In genomic region chr3:108010286-108010685, GRCm38 (mm10) we compare ENCODE assay signal across 12 mouse cellular contexts. TPM values are rescaled to one million over a fixed set of nuclear protein-coding genes. Genes with fewer than 3 reads are reported as not detected.
DNase-seq lines count a peak whose midpoint lies in the region; ATAC-seq lines count a peak whose summit lies in the region.
"Had no signal": no experiment of that assay in that cellular context is flagged by ENCODE, and none has a peak within 500 bp of the region (broad histone marks: within the 10 kb centered on the region; RNA-seq: fewer than 3 reads in every experiment).

No protein-coding gene starts in this region.

- WGBS in hindbrain, embryonic 16.5 days, result 60% methylated on average over 2 of the region's 2 CpGs
- 73% methylated on average over 2 of the region's 2 CpGs for WGBS in hindbrain, embryonic 11.5 days
- WGBS in intestine, embryonic 15.5 days, result 62% methylated on average over 2 of the region's 2 CpGs

- peaks cover 8% of the 10 kb centered on the region; the same call in 1 of the 2 replicates for H3K4me1 ChIP-seq in hindbrain, embryonic 16.5 days (ENCODE audit: control insufficient read depth, insufficient read depth, low read depth, low read length)
- H3K4me1 ChIP-seq in hindbrain, embryonic 11.5 days (replicated peaks; ENCODE audit: control insufficient read depth, insufficient read depth, low read length), result no peaks in the 10 kb centered on the region
- H3K4me1 ChIP-seq in intestine, embryonic 15.5 days (replicated peaks), result 0 out of 2 replicates have a peak, but pooled peaks cover 7% of the 10 kb centered on the region

- no peaks in the 10 kb centered on the region for H3K9me3 ChIP-seq in hindbrain, embryonic 16.5 days (ENCODE audit: control insufficient read depth, low read length)
- no peaks in the 10 kb centered on the region for H3K9me3 ChIP-seq in hindbrain, embryonic 11.5 days (ENCODE audit: control insufficient read depth, low read length)
- H3K9me3 ChIP-seq in intestine, embryonic 15.5 days, result no peaks in the 10 kb centered on the region
- H3K9me3 ChIP-seq: hindbrain, embryonic 15.5 days; neural tube, embryonic 13.5 days had no signal

- H3K4me2 ChIP-seq in hindbrain, embryonic 16.5 days (ENCODE audit: low read length), result no peak overlapping the region
- H3K4me2 ChIP-seq in hindbrain, embryonic 11.5 days (replicated peaks; ENCODE audit: low read depth, low read length), result no peak overlapping the region
- no peak overlapping the region for H3K4me2 ChIP-seq in intestine, embryonic 15.5 days (replicated peaks)
- H3K4me2 ChIP-seq: hindbrain, embryonic 15.5 days; neural tube, embryonic 13.5 days had no signal

- H3K36me3 ChIP-seq in hindbrain, embryonic 16.5 days (ENCODE audit: control insufficient read depth, insufficient read depth, low read length), result no peaks in the 10 kb centered on the region
- no peaks in the 10 kb centered on the region for H3K36me3 ChIP-seq in hindbrain, embryonic 11.5 days (ENCODE audit: control insufficient read depth, insufficient read depth, low read length)
- H3K36me3 ChIP-seq in intestine, embryonic 15.5 days, result no peaks in the 10 kb centered on the region
- H3K36me3 ChIP-seq: hindbrain, embryonic 15.5 days; neural tube, embryonic 13.5 days had no signal

- no peak for DNase-seq in hindbrain, embryonic 11.5 days (ENCODE audit: low spot score)
- DNase-seq in 3134 (ENCODE audit: extremely low read depth, insufficient read length, low spot score) (peak; percentile 57), MN1 (ENCODE audit: low spot score) (peak; percentile 75)
- peak; percentile 41 to 52 for DNase-seq in heart, postnatal 36 days
- DNase-seq in spleen, adult 18-20 months, result no peak
- DNase-seq: liver, postnatal 0 days had no signal

- peak; percentile 82 for ATAC-seq in hindbrain, embryonic 16.5 days
- no peak for ATAC-seq in hindbrain, embryonic 11.5 days (ENCODE audit: low FRiP score)
- ATAC-seq in intestine, embryonic 15.5 days, result no peak
- ATAC-seq: liver, postnatal 0 days had no signal

- H3K4me3 ChIP-seq in hindbrain, embryonic 16.5 days (ENCODE audit: low read length), result no peak overlapping the region
- no peak overlapping the region for H3K4me3 ChIP-seq in hindbrain, embryonic 11.5 days (ENCODE audit: low read depth, low read length)
- no peak overlapping the region for H3K4me3 ChIP-seq in intestine, embryonic 15.5 days (replicated peaks)
- H3K4me3 ChIP-seq: hindbrain, embryonic 15.5 days; neural tube, embryonic 13.5 days had no signal

- no peak overlapping the region for H3K9ac ChIP-seq in hindbrain, embryonic 16.5 days (ENCODE audit: low read depth, low read length)
- H3K9ac ChIP-seq in hindbrain, embryonic 11.5 days (ENCODE audit: low read depth, low read length), result no peak overlapping the region
- H3K9ac ChIP-seq in intestine, embryonic 15.5 days, result no peak overlapping the region
- H3K9ac ChIP-seq: hindbrain, embryonic 15.5 days; liver, postnatal 0 days; neural tube, embryonic 13.5 days had no signal

- H3K27me3 ChIP-seq in hindbrain, embryonic 16.5 days (replicated peaks; ENCODE audit: control insufficient read depth, insufficient read depth, low read length), result no peaks in the 10 kb centered on the region
- no peaks in the 10 kb centered on the region for H3K27me3 ChIP-seq in hindbrain, embryonic 11.5 days (ENCODE audit: control insufficient read depth, insufficient read depth, low read length)
- no peaks in the 10 kb centered on the region for H3K27me3 ChIP-seq in intestine, embryonic 15.5 days (replicated peaks)
- H3K27me3 ChIP-seq: hindbrain, embryonic 15.5 days; neural tube, embryonic 13.5 days had no signal

- intact Hi-C loops in heart, postnatal 36 days (cut with DNase I), result no loop called here

- H3K27ac ChIP-seq in hindbrain, embryonic 16.5 days (ENCODE audit: low read depth, low read length), result no peak overlapping the region
- no peak overlapping the region for H3K27ac ChIP-seq in hindbrain, embryonic 11.5 days (ENCODE audit: low read depth, low read length)
- H3K27ac ChIP-seq in intestine, embryonic 15.5 days, result no peak overlapping the region
- H3K27ac ChIP-seq: hindbrain, embryonic 15.5 days; neural tube, embryonic 13.5 days had no signal

RNA-seq across cellular contexts. Expression of gene Gstm1, which starts 7.5 kb away (rescaled TPM):
- polyA plus RNA-seq in hindbrain, embryonic 16.5 days (2015; fragmentation: Nextera tagmentation; extraction: Ambion mirVana), result 169 and 263 TPM in 2 replicates
- 32.5 and 34.4 TPM in 2 replicates for polyA plus RNA-seq in hindbrain, embryonic 11.5 days (2014; fragmentation: Nextera tagmentation; extraction: Ambion mirVana)
- total RNA-seq in heart, postnatal 36 days (2021), result 100 to 1,000 TPM; 265 to 324 TPM
- 335 and 425 TPM in 2 replicates for polyA plus RNA-seq in intestine, embryonic 15.5 days (2015; fragmentation: Nextera tagmentation; extraction: Ambion mirVana)

RNA-seq across cellular contexts. Expression of gene Gstm2, which starts 24.0 kb away (rescaled TPM):
- polyA plus RNA-seq in hindbrain, embryonic 16.5 days (2015; fragmentation: Nextera tagmentation; extraction: Ambion mirVana), result 11.1 and 11.8 TPM in 2 replicates
- polyA plus RNA-seq in hindbrain, embryonic 11.5 days (2014; fragmentation: Nextera tagmentation; extraction: Ambion mirVana), result 23.1 and 23.2 TPM in 2 replicates
- 100 to 1,000 TPM; 161 to 186 TPM for total RNA-seq in heart, postnatal 36 days (2021)
- 184 and 198 TPM in 2 replicates for polyA plus RNA-seq in intestine, embryonic 15.5 days (2015; fragmentation: Nextera tagmentation; extraction: Ambion mirVana)
- total RNA-seq: MEL had no signal

RNA-seq across cellular contexts. Expression of gene Gstm4, which starts 34.4 kb away (rescaled TPM):
- polyA plus RNA-seq in hindbrain, embryonic 16.5 days (2015; fragmentation: Nextera tagmentation; extraction: Ambion mirVana), result 20.1 and 22.9 TPM in 2 replicates
- 11.4 and 12.9 TPM in 2 replicates for polyA plus RNA-seq in hindbrain, embryonic 11.5 days (2014; fragmentation: Nextera tagmentation; extraction: Ambion mirVana)
- 10 to 100 TPM; 12.3 to 13.3 TPM for total RNA-seq in heart, postnatal 36 days (2021)
- 33.0 and 33.9 TPM in 2 replicates for polyA plus RNA-seq in intestine, embryonic 15.5 days (2015; fragmentation: Nextera tagmentation; extraction: Ambion mirVana)

RNA-seq across cellular contexts. Expression of gene Gstm3, which starts 41.2 kb away (rescaled TPM):
- not detected in 2 replicates for polyA plus RNA-seq in hindbrain, embryonic 16.5 days (2015; fragmentation: Nextera tagmentation; extraction: Ambion mirVana)
- not detected in 2 replicates for polyA plus RNA-seq in hindbrain, embryonic 11.5 days (2014; fragmentation: Nextera tagmentation; extraction: Ambion mirVana)
- total RNA-seq in heart, postnatal 36 days (2021), result not detected
- 153 and 154 TPM in 2 replicates for polyA plus RNA-seq in intestine, embryonic 15.5 days (2015; fragmentation: Nextera tagmentation; extraction: Ambion mirVana)
- total RNA-seq: left cerebral cortex, adult 18-20 months; MEL had no signal
- polyA plus RNA-seq: neural tube, embryonic 13.5 days had no signal

Comparison
In these comparisons a context has a peak if more than half of its experiments do, and no peak if none do; other contexts are left out.
1. DNase-seq: peak in 3134 (single experiment), MN1 (single experiment) and heart, postnatal 36 days (2 of 2); none in hindbrain, embryonic 11.5 days (single experiment) and spleen, adult 18-20 months (0 of 2).